Mouse (Mus musculus): ENCODE results near the gene Crocc2.

- TF ChIP-seq POLR2A (IDR thresholded peaks at IDR 0.05; ENCODE audit: insufficient read depth, low read depth, low read length) (no peak), CTCF (IDR thresholded peaks at IDR 0.05; ENCODE audit: insufficient read depth, low read depth, low read length) (no peak)
Observed at GRCm38 (mm10) chr1:93237676-93238075, 69.2 kb downstream of the Crocc2 start.
